Mouse (Mus musculus) kidney, adult 2 months (tissue): ENCODE results near the gene Exosc7.

Experiments used
- CTCF ChIP-seq: fragments of 200-500 bp; conservative IDR thresholded peaks from 2 replicates; pipeline ENCODE4 v1.5.1; 2011; ENCODE audit warnings: low read depth, mild to moderate bottlenecking, control low read depth, low read length, moderate library complexity, mixed read lengths; ENCODE audit not compliant: insufficient read depth, insufficient read length
- POLR2A ChIP-seq: fragments of 200-500 bp; IDR thresholded peaks from one replicate; pipeline ENCODE4 v1.6.1; 2011; ENCODE audit warnings: low read depth, low read length, control low read depth

DNA sequence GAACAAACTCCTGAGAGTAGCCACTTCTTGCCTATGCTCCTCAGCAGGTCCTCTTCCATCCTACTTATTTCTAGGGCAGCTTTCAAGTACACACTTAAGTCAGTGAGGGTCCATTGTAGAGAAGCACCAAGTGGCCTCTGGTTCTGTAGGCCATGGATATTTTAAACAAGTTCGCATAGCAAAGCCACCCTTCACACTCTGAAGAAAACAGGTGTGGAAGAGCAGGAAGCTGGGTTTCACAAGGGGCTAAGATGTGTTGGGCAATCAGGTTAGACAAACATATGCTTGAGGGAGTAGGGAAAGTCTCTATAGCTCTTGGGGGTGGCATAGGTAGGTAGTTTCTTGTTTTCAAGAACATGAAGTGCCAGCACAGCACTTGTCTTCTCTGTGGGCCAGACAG is 27.6 kb upstream of the Exosc7 start:
- no peak for TF ChIP-seq POLR2A
- no peak for TF ChIP-seq CTCF
